Mouse (Mus musculus) small intestine, adult 2 months (tissue): ENCODE measurements around the gene Sdk2.

ENCODE experiments used
- CTCF ChIP-seq: fragments of 200-500 bp; IDR thresholded peaks from 2 replicates; pipeline ENCODE4 v1.5.1; 2012; ENCODE audit warnings: low read depth, mild to moderate bottlenecking, control low read depth, inconsistent platforms, low read length, moderate library complexity, mixed read lengths; ENCODE audit not compliant: insufficient replicate concordance, insufficient read length; ENCODE audit errors: extremely low read depth
- POLR2A ChIP-seq: fragments of 200-500 bp; IDR thresholded peaks from 2 replicates; pipeline ENCODE4 v1.6.1; 2012; ENCODE audit warnings: low read depth, mild to moderate bottlenecking, control low read depth, inconsistent platforms, low read length, moderate library complexity

GRCm38 (mm10) chr11:113729239-113729638 lies 337.6 kb downstream of the Sdk2 start:
- TF ChIP-seq CTCF (no peak), POLR2A (no peak)
